13 mouse cellular contexts compared by ENCODE assay signal in the genomic region with DNA sequence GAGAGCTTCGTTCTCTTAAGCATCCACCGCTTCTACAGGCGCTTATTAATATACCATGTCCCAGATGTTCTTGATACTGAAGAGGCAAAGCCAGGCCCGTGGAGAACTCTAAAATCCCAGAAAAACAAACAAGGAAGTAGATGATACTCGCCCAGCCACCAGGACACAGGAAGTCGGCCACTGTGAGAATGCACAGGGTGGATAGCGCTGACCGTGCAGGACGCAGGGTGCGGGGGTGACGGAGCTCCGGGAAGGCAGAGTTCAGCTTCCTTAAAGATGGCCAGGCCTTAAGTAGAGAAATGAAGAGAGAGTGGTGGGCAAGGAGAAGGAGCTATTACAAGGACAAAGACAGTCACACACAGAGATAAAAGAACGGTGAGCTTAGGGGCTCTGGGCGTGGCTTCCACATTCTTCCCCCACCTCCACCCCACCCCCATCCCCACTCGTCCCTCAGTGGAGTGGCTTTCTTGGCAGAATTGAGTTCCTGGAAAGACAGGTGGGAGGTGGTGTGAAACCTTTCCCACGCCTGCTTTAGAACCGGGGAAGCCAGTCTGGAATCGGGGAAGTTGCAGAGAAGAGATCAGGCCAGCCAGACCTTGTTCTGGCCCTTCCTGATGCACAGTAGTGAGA.
DNase-seq lines count a peak whose midpoint lies in the region; ATAC-seq and TF ChIP-seq lines count a peak whose summit lies in the region.
"Had no signal": no experiment of that assay in that cellular context is flagged by ENCODE, and none has a peak within 500 bp of the region (broad histone marks: within the 10 kb centered on the region; RNA-seq: fewer than 3 reads in every experiment).

No protein-coding gene starts in this region.

- no peak for TF ChIP-seq CTCF in gastrocnemius, adult 2 months (IDR thresholded peaks at IDR 0.05)
- TF ChIP-seq CTCF in lung, adult 2 months (IDR thresholded peaks at IDR 0.05; ENCODE audit: insufficient read depth, low read length) = no peak

- no peaks in the 10 kb centered on the region for H3K27me3 ChIP-seq in lung, embryonic 16.5 days (ENCODE audit: control insufficient read depth, insufficient read depth, low read depth, low read length)
- no peaks in the 10 kb centered on the region for H3K27me3 ChIP-seq in limb, embryonic 10.5 days (ENCODE audit: low read depth, poor library complexity, severe bottlenecking)
- H3K27me3 ChIP-seq: liver, embryonic 15.5 days had no signal

- no peaks in the 10 kb centered on the region; the same call in 1 of the 2 replicates for H3K4me1 ChIP-seq in lung, embryonic 16.5 days (replicated peaks; ENCODE audit: control insufficient read depth, insufficient read depth, low read length)
- peaks cover 7% of the 10 kb centered on the region; the same call in 1 of the 2 replicates for H3K4me1 ChIP-seq in lung, adult 2 months (ENCODE audit: control insufficient read depth, insufficient read depth, low read length)
- H3K4me1 ChIP-seq in limb, embryonic 10.5 days = peaks cover 5% of the 10 kb centered on the region; the same call in 1 of the 2 replicates

- H3K4me3 ChIP-seq in gastrocnemius, adult 2 months = no peak overlapping the region
- no peak overlapping the region for H3K4me3 ChIP-seq in lung, embryonic 16.5 days (ENCODE audit: low read length)
- no peak overlapping the region for H3K4me3 ChIP-seq in lung, adult 2 months (replicated peaks; ENCODE audit: extremely low read depth, low read depth, low read length)
- no peak overlapping the region for H3K4me3 ChIP-seq in limb, embryonic 10.5 days
- H3K4me3 ChIP-seq: liver, embryonic 15.5 days had no signal

- no peak for TF ChIP-seq POLR2A in lung, adult 2 months (IDR thresholded peaks at IDR 0.05; ENCODE audit: borderline replicate concordance, extremely low read depth, low read depth, low read length)

- peak; percentile 47; the same call in 1 of the 2 replicates for ATAC-seq in lung, embryonic 16.5 days (ENCODE audit: low read depth)

- DNase-seq in gastrocnemius, adult 2 months = peak; percentile 40
- no peak for DNase-seq in gastrocnemius, adult 18-20 months (ENCODE audit: low spot score)
- DNase-seq in lung, adult 2 months = no peak
- no peak for DNase-seq in limb, embryonic 10.5 days (ENCODE audit: low spot score)
- peak; percentile 29 for DNase-seq in yolk sac, embryonic 10.5 days (ENCODE audit: low spot score)
- DNase-seq in urinary bladder, postnatal 10 days (ENCODE audit: low spot score) = no peak
- DNase-seq in spleen, postnatal 4 days (ENCODE audit: low spot score in 2 of 2) = no peak
- DNase-seq: B cell, adult 2 months; embryo, embryonic 11 days; layer of hippocampus, postnatal 36 days; thymus, postnatal 36 days had no signal

- no peaks in the 10 kb centered on the region for H3K36me3 ChIP-seq in lung, embryonic 16.5 days (ENCODE audit: control insufficient read depth, insufficient read depth, low read length)
- no peaks in the 10 kb centered on the region for H3K36me3 ChIP-seq in limb, embryonic 10.5 days
- H3K36me3 ChIP-seq: liver, embryonic 15.5 days had no signal

- no peak overlapping the region for H3K4me2 ChIP-seq in lung, embryonic 16.5 days (ENCODE audit: low read depth, low read length)
- H3K4me2 ChIP-seq: liver, embryonic 15.5 days had no signal

- intact Hi-C loops in gastrocnemius, adult 2 months (cut with DNase I) = loop anchor here (10.0 kb wide), 1 partner anchor 295 kb away; no protein-coding TSS in a partner anchor

- 55% methylated on average over 18 of the region's 18 CpGs for WGBS in lung, embryonic 16.5 days
- 44% methylated on average over 18 of the region's 18 CpGs for WGBS in lung, adult 2 months
- 79% methylated on average over 18 of the region's 18 CpGs for WGBS in limb, embryonic 10.5 days

- peak overlapping the region; percentile 20 for H3K27ac ChIP-seq in gastrocnemius, adult 2 months
- H3K27ac ChIP-seq in lung, embryonic 16.5 days (ENCODE audit: low read length) = no peak overlapping the region
- peak overlapping the region; percentile 19; the same call in 1 of the 2 replicates for H3K27ac ChIP-seq in limb, embryonic 10.5 days
- H3K27ac ChIP-seq: liver, embryonic 15.5 days had no signal

- no peak overlapping the region for H3K9ac ChIP-seq in lung, embryonic 16.5 days (ENCODE audit: low read length)
- H3K9ac ChIP-seq: liver, embryonic 15.5 days had no signal

- no peaks in the 10 kb centered on the region for H3K9me3 ChIP-seq in lung, embryonic 16.5 days (ENCODE audit: control insufficient read depth, low read length)
- no peaks in the 10 kb centered on the region for H3K9me3 ChIP-seq in limb, embryonic 10.5 days (replicated peaks)
- H3K9me3 ChIP-seq: liver, embryonic 15.5 days had no signal

Comparison
In these comparisons a context has a peak if more than half of its experiments do, and no peak if none do; other contexts are left out.
1. DNase-seq: peak in gastrocnemius, adult 2 months (single experiment) and yolk sac, embryonic 10.5 days (single experiment); none in gastrocnemius, adult 18-20 months (single experiment), lung, adult 2 months (single experiment), limb, embryonic 10.5 days (single experiment), urinary bladder, postnatal 10 days (single experiment) and spleen, postnatal 4 days (0 of 2).